Mouse (Mus musculus) bone marrow macrophage, adult 2 months (primary cell): ENCODE measurements around the gene Uba52. TPM values are rescaled to one million over a fixed set of nuclear protein-coding genes. Genes with fewer than 3 reads are reported as not detected.
A peak's percentile ranks its signal among the peaks of the same experiment; 100 is the strongest.

ENCODE experiments used
- H3K27ac ChIP-seq: 2 replicates; pipeline ENCODE4 v1.5.1; 2012; ENCODE audit warnings: low read depth, low read length; ENCODE audit not compliant: insufficient read depth
- H3K4me1 ChIP-seq: 2 replicates; pipeline ENCODE4 v1.6.1; 2012; ENCODE audit warnings: low read length; ENCODE audit not compliant: control insufficient read depth, insufficient read depth
- H3K4me3 ChIP-seq: 2 replicates; pipeline ENCODE4 v1.5.1; 2012; ENCODE audit warnings: mild to moderate bottlenecking, low read length, moderate library complexity; ENCODE audit not compliant: insufficient read depth
- CTCF ChIP-seq: IDR thresholded peaks from 2 replicates; pipeline ENCODE4 v1.5.1; 2012; ENCODE audit warnings: low read depth, mild to moderate bottlenecking, low read length, moderate library complexity
- POLR2A ChIP-seq: IDR thresholded peaks from 2 replicates; pipeline ENCODE4 v1.6.1; 2012; ENCODE audit warnings: mild to moderate bottlenecking, low read depth, low read length, borderline replicate concordance
- polyA plus RNA-seq: library from polyadenylated mRNA; stranded (reverse); fragments of >200 nt; gene quantifications from 2 replicates; pipeline ENCODE4 v1.2.4, GENCODE M21; 2012; ENCODE audit not compliant: missing spikeins, insufficient read depth, insufficient read length

Gene Uba52
- polyA plus RNA-seq, 1 experiment = 873 TPM

DNA sequence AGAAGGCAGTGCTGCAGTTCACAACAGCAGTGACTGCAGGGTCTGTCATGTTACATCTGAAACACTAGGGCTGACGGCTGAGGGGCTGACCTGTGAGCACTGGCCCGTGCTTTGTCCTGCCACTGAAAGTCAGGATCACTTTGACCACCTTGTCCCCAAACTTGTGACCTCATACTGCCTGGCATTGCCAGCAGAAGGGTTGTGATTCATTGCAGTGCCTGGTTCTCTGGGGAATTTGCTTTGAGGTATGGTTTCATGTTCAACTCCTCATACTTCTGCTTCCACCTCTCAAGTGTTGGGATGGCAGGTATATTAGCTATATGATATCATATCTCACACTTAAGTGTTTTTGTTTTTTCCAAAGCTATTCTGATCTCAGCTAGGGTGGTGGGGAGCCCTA, 25.1 kb upstream of the Uba52 start:
- H3K4me1 ChIP-seq = peaks cover 7% of the 10 kb centered on the region
- no peak overlapping the region for H3K27ac ChIP-seq
- no peak overlapping the region for H3K4me3 ChIP-seq
- TF ChIP-seq POLR2A = no peak
- TF ChIP-seq CTCF = no peak

DNA sequence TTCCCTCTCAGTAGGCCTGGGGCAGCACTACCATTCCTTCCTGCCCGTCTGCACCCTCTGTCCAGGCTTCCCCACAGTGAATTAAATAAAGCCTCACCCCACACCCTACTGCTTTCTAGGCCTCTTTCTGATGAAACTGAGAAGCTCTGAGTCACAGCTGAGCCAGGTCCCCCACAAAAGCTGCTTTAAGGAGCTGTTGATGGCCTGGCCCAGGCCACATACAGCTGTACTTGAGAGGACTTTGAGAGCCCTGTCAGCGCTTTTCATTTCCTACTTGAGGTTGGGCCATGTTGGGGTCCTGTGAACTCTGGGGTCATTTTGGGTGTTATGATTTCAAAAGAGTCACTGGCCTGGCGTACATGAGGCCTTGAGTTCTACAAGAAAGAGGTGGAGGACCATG, 24.6 kb upstream of the Uba52 start:
- TF ChIP-seq POLR2A = no peak
- TF ChIP-seq CTCF = no peak
- H3K4me1 ChIP-seq = peaks cover 7% of the 10 kb centered on the region
- no peak overlapping the region for H3K4me3 ChIP-seq
- no peak overlapping the region for H3K27ac ChIP-seq

- TF ChIP-seq CTCF = no peak
- no peak for TF ChIP-seq POLR2A
- Histone ChIP-seq H3K27ac (no peak overlapping the region), H3K4me3 (no peak overlapping the region), H3K4me1 (peaks cover 14% of the 10 kb centered on the region)
These were observed 23.7 kb upstream of the Uba52 start for GRCm38 (mm10) chr8:70534281-70534680.

GRCm38 (mm10) chr8:70530314-70530713, 19.7 kb upstream of the Uba52 start:
- TF ChIP-seq CTCF (no peak; the same call in 1 of the 2 replicates), POLR2A (no peak)
- Histone ChIP-seq H3K27ac (no peak overlapping the region), H3K4me3 (no peak overlapping the region), H3K4me1 (peaks cover 16% of the 10 kb centered on the region)

DNA sequence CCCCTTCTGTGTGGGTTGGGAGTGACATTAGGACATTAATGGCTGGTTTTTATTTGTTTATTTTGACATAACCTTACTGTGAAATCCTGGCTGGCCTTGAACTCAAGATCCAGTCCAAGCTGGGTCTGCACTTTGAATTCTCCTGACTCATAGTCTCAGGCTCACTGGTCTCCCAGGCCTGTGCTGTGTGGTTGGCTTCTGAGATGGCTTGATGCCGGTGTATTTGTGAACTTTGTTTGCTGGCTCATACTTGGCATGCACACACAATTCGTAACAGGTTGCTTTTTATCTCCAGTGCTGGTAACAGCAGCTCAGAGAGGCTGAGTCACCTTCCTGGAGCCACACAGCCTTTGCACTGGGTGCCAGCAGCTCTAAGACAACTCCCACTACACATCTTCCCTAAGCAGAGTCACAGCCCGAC, 19.1 kb upstream of the Uba52 start:
- H3K4me3 ChIP-seq = peak overlapping the region; percentile 73
- TF ChIP-seq POLR2A (no peak), CTCF (no peak)
- peak overlapping the region; percentile 40 for H3K27ac ChIP-seq
- peaks cover 16% of the 10 kb centered on the region for H3K4me1 ChIP-seq

DNA sequence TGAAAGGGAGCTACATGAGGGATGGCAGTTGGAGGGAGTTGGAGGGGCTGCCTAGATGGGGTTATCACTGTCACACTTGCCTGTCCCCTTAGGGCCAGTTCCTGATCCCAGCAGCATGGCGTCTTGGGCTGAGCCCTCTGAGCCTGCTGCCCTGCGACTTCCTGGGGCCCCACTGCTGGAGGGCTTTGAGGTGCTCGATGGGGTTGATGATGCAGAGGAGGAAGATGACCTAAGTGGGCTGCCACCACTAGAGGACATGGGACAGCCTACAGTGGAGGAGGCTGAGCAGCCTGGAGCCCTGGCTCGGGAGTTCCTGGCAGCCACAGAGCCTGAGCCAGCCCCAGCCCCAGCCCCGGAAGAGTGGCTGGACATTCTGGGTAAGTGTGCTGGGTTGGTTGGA, 18.7 kb upstream of the Uba52 start:
- no peak for TF ChIP-seq CTCF
- TF ChIP-seq POLR2A = no peak
- peaks cover 16% of the 10 kb centered on the region for H3K4me1 ChIP-seq
- peak overlapping the region; percentile 73 for H3K4me3 ChIP-seq
- H3K27ac ChIP-seq = peak overlapping the region; percentile 44

DNA sequence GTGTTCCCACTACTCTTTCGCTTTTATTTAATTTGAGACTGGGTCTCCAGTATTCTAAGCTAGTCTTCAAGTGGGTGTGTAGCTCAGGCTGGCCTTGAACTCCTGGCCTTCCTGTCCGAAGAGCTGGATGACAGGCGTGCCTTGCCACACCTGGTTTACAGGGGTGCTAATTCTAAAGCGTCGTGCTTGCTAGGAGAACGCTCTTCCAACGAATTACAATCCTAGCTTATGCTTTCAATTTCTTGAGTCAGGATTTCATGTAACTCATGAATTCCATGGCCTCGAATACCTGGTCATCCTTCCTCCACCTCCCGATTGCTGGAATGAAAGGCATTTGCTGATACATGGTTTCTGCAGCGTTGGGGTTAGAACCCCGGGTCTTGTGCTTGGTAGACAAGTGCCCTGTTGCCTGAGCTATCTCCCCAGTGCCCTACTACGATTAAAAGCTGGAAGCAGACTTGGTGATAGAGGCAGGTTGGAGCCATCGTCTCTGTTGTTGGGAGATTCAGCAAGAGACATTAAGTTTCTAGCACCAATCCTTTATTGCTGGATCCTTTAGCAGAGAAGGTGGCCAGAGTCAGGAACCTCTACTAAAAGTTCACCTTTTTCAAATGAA, 17.7 kb upstream of the Uba52 start:
- Histone ChIP-seq H3K27ac (peak overlapping the region; percentile 52), H3K4me1 (peaks cover 21% of the 10 kb centered on the region), H3K4me3 (peak overlapping the region; percentile 73)
- no peak for TF ChIP-seq CTCF
- no peak for TF ChIP-seq POLR2A

DNA sequence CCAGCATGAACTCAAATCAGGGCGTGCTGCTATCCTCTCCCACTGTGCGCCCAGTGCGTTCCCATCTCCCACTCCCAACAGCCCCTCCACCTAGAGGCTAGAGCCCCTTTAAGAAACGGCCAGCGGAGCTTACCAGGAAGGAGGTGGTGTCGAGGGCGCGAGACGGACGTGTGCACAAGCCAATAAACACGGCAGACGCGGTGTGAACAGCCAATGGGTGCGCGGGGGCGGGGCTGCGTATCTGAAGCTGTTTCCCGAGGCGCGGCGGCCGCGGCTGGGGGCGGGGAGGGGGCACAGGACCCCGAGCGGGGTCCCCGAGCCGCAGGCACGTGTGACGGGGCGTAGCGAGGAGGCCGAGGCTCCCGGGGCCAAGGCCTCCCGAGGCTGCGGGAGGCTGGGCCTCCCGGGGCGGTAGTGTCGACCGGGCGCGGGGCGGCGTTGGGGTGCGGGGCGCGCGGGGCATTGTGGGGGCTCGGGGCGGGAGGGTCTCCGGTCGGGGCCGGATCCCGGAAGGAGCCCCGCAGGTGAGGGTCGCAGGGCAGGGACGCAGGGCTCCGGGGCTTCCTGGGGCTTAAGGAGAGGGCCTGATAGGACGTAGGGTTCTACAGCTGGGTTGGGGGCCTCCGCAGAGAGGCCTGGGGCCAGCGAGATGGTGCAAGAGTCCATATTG, 17.0 kb upstream of the Uba52 start, which contains the start of the genes Fkbp8 and Kxd1:
Fkbp8 (plus strand) TSS at position 213 of the 670 bp plus-strand sequence.
Kxd1 (minus strand) TSS at position 445 of the 670 bp plus-strand sequence.
- peak within 1 kb of the TSS; percentile 73 for H3K4me3 ChIP-seq
- peak within 1 kb of the TSS; percentile 52 for H3K27ac ChIP-seq
- TF ChIP-seq POLR2A (no peak), CTCF (no peak)
- H3K4me1 ChIP-seq = peaks cover 23% of the 10 kb centered on the region

- no peak for TF ChIP-seq CTCF
- no peak for TF ChIP-seq POLR2A
- Histone ChIP-seq H3K27ac (peak overlapping the region; percentile 20), H3K4me3 (peak overlapping the region; percentile 73), H3K4me1 (peaks cover 23% of the 10 kb centered on the region)
These were observed 16.5 kb upstream of the Uba52 start for GRCm38 (mm10) chr8:70527111-70527511.
